Mouse (Mus musculus): ENCODE measurements around the gene G6pc3. TPM values are rescaled to one million over a fixed set of nuclear protein-coding genes. Genes with fewer than 3 reads are reported as not detected.

Gene G6pc3
- total RNA-seq (2014; rRNA removed) (67.5 and 70.1 TPM in 2 replicates), polyA plus RNA-seq (2015; fragmentation: Nextera tagmentation; extraction: Ambion mirVana) (43.8 and 46.2 TPM in 2 replicates)

GRCm38 (mm10) chr11:102189461-102190436 lies at the start of gene G6pc3:
TSS of gene G6pc3 (plus strand) at chr11:102189620.
- Histone ChIP-seq H3K4me1 (ENCODE audit: insufficient read depth, low read length) (peaks cover 4% of the 10 kb centered on the region; the same call in 1 of the 2 replicates), H3K9me3 (ENCODE audit: low read length) (no peaks in the 10 kb centered on the region), H3K4me3 (ENCODE audit: low read length) (peak within 1 kb of the TSS; percentile 49), H3K36me3 (ENCODE audit: insufficient read depth, low read length) (0 out of 2 replicates have a peak, but pooled peaks cover 11% of the 10 kb centered on the region), H3K4me2 (ENCODE audit: low read depth, low read length) (peak within 1 kb of the TSS; percentile 84), H3K9ac (replicated peaks; ENCODE audit: low read length) (peak within 1 kb of the TSS; percentile 53), H3K27me3 (ENCODE audit: insufficient read depth, low read length) (no peaks in the 10 kb centered on the region), H3K27ac (peak within 1 kb of the TSS; percentile 71)
- DNase-seq (ENCODE audit: low spot score) = peak; percentile 96
- peak; percentile 87 for ATAC-seq
- WGBS = 2% methylated on average over 50 of the region's 50 CpGs
- TF ChIP-seq CTCF (IDR thresholded peaks at IDR 0.05; ENCODE audit: low read depth) = peak; percentile 7; the same call in 1 of the 2 replicates

- Histone ChIP-seq H3K36me3 (ENCODE audit: insufficient read depth, low read length) (no peaks in the 10 kb centered on the region), H3K4me1 (ENCODE audit: insufficient read depth, low read length) (no peaks in the 10 kb centered on the region), H3K27me3 (ENCODE audit: insufficient read depth, low read length) (peaks cover 13% of the 10 kb centered on the region), H3K4me3 (ENCODE audit: low read length) (no peak overlapping the region), H3K27ac (no peak overlapping the region), H3K9me3 (ENCODE audit: low read length) (no peaks in the 10 kb centered on the region), H3K9ac (replicated peaks; ENCODE audit: low read length) (no peak overlapping the region), H3K4me2 (ENCODE audit: low read depth, low read length) (no peak overlapping the region)
- TF ChIP-seq CTCF (IDR thresholded peaks at IDR 0.05; ENCODE audit: low read depth) = peak; percentile 87
- WGBS = 6% methylated on average over 5 of the region's 5 CpGs
- DNase-seq (ENCODE audit: low spot score) (peak; percentile 72), ATAC-seq (no peak)
Observed at GRCm38 (mm10) chr11:102140508-102140907, 48.9 kb upstream of the G6pc3 start.

- TF ChIP-seq CTCF (IDR thresholded peaks at IDR 0.05; ENCODE audit: low read depth) = no peak
- 63% methylated on average over 7 of the region's 7 CpGs for WGBS
- peaks cover 30% of the 10 kb centered on the region for H3K27me3 ChIP-seq (ENCODE audit: insufficient read depth, low read length)
Observed at GRCm38 (mm10) chr11:102142355-102142754, 47.1 kb upstream of the G6pc3 start.

GRCm38 (mm10) chr11:102144957-102145470 lies 44.4 kb upstream of the G6pc3 start:
- Histone ChIP-seq H3K4me3 (ENCODE audit: low read length) (peak overlapping the region; percentile 23; the same call in 1 of the 2 replicates), H3K4me1 (ENCODE audit: insufficient read depth, low read length) (no peaks in the 10 kb centered on the region), H3K9me3 (ENCODE audit: low read length) (no peaks in the 10 kb centered on the region), H3K4me2 (ENCODE audit: low read depth, low read length) (peak overlapping the region; percentile 32; the same call in 1 of the 2 replicates), H3K36me3 (ENCODE audit: insufficient read depth, low read length) (no peaks in the 10 kb centered on the region), H3K27me3 (ENCODE audit: insufficient read depth, low read length) (peaks cover 51% of the 10 kb centered on the region), H3K27ac (no peak overlapping the region), H3K9ac (replicated peaks; ENCODE audit: low read length) (no peak overlapping the region)
- 26% methylated on average over 13 of the region's 13 CpGs for WGBS
- DNase-seq (ENCODE audit: low spot score) (no peak), ATAC-seq (no peak)
- TF ChIP-seq CTCF (IDR thresholded peaks at IDR 0.05; ENCODE audit: low read depth) = no peak

More at GRCm38 (mm10) chr11:102142355-102142754, 47.1 kb upstream of the G6pc3 start:
- Histone ChIP-seq H3K4me3 (ENCODE audit: low read length) (no peak overlapping the region), H3K4me1 (ENCODE audit: insufficient read depth, low read length) (no peaks in the 10 kb centered on the region), H3K9me3 (ENCODE audit: low read length) (no peaks in the 10 kb centered on the region), H3K9ac (replicated peaks; ENCODE audit: low read length) (no peak overlapping the region), H3K27ac (no peak overlapping the region), H3K36me3 (ENCODE audit: insufficient read depth, low read length) (no peaks in the 10 kb centered on the region), H3K4me2 (ENCODE audit: low read depth, low read length) (no peak overlapping the region)
- ATAC-seq (no peak), DNase-seq (ENCODE audit: low spot score) (no peak)

- peak within 1 kb of the TSS; percentile 23 for H3K4me3 ChIP-seq (ENCODE audit: low read length)
- TF ChIP-seq CTCF (IDR thresholded peaks at IDR 0.05; ENCODE audit: low read depth) = no peak
- DNase-seq (ENCODE audit: low spot score) (no peak), ATAC-seq (0 out of 2 replicates have a peak, but pooled peaks have one; percentile 18)
- H3K27me3 ChIP-seq (ENCODE audit: insufficient read depth, low read length) = peaks cover 51% of the 10 kb centered on the region
- H3K9me3 ChIP-seq (ENCODE audit: low read length) = no peaks in the 10 kb centered on the region
- peak within 1 kb of the TSS; percentile 32 for H3K4me2 ChIP-seq (ENCODE audit: low read depth, low read length)
- H3K36me3 ChIP-seq (ENCODE audit: insufficient read depth, low read length) = no peaks in the 10 kb centered on the region
- H3K27ac ChIP-seq = no peak within 1 kb of the TSS
- H3K4me1 ChIP-seq (ENCODE audit: insufficient read depth, low read length) = no peaks in the 10 kb centered on the region
- 2% methylated on average over 49 of the region's 50 CpGs for WGBS
- no peak within 1 kb of the TSS for H3K9ac ChIP-seq (replicated peaks; ENCODE audit: low read length)
Observed at GRCm38 (mm10) chr11:102145471-102146001, 43.9 kb upstream of the G6pc3 start, which contains the start of gene Nags. TSS of gene Nags (plus strand) at chr11:102145513.

GRCm38 (mm10) chr11:102146005-102146404 lies 43.4 kb upstream of the G6pc3 start:
- DNase-seq (ENCODE audit: low spot score) (no peak), ATAC-seq (no peak)
- no peak overlapping the region for H3K4me3 ChIP-seq (ENCODE audit: low read length)
- H3K9ac ChIP-seq (replicated peaks; ENCODE audit: low read length) = no peak overlapping the region
- TF ChIP-seq CTCF (IDR thresholded peaks at IDR 0.05; ENCODE audit: low read depth) = no peak
- H3K36me3 ChIP-seq (ENCODE audit: insufficient read depth, low read length) = no peaks in the 10 kb centered on the region
- H3K27ac ChIP-seq = no peak overlapping the region
- no peaks in the 10 kb centered on the region for H3K4me1 ChIP-seq (ENCODE audit: insufficient read depth, low read length)
- no peaks in the 10 kb centered on the region for H3K9me3 ChIP-seq (ENCODE audit: low read length)
- no peak overlapping the region for H3K4me2 ChIP-seq (ENCODE audit: low read depth, low read length)
- 7% methylated on average over 16 of the region's 16 CpGs for WGBS
- peaks cover 51% of the 10 kb centered on the region for H3K27me3 ChIP-seq (ENCODE audit: insufficient read depth, low read length)

All from hindbrain, postnatal 0 days (tissue).